Mouse (Mus musculus) CH12.LX (cell line): Measurements from ENCODE around the gene Gprasp1.
"Not testable (repeated sequence)": the region's sequence is repeated elsewhere in the genome, so short reads cannot be mapped to it uniquely, and the experiment has no call there.

Experiments used
- CTCF ChIP-seq, 2 experiments: IDR thresholded peaks in 1 of 2; conservative IDR thresholded peaks in 1 of 2; 2 replicates each; pipeline ENCODE4 v1.5.1; 2011 to 2012; ENCODE audit warnings: low read depth in 2 of 2, low read length in 2 of 2, improper control_type of control experiment in 1 of 2, inconsistent platforms in 1 of 2, mild to moderate bottlenecking in 1 of 2, moderate library complexity in 1 of 2
- MAZ ChIP-seq: IDR thresholded peaks from 2 replicates; pipeline ENCODE4 v1.6.1; 2012; ENCODE audit warnings: low read depth, mild to moderate bottlenecking, inconsistent platforms, low read length, improper control_type of control experiment, moderate library complexity
- MXI1 ChIP-seq: IDR thresholded peaks from 2 replicates; pipeline ENCODE4 v1.6.1; 2011; ENCODE audit warnings: mild to moderate bottlenecking, low read depth, low read length, improper control_type of control experiment
- UBTF ChIP-seq: IDR thresholded peaks from 2 replicates; pipeline ENCODE4 v1.6.1; 2012; ENCODE audit warnings: low read depth, mild to moderate bottlenecking, inconsistent platforms, low read length, improper control_type of control experiment, moderate library complexity

DNA sequence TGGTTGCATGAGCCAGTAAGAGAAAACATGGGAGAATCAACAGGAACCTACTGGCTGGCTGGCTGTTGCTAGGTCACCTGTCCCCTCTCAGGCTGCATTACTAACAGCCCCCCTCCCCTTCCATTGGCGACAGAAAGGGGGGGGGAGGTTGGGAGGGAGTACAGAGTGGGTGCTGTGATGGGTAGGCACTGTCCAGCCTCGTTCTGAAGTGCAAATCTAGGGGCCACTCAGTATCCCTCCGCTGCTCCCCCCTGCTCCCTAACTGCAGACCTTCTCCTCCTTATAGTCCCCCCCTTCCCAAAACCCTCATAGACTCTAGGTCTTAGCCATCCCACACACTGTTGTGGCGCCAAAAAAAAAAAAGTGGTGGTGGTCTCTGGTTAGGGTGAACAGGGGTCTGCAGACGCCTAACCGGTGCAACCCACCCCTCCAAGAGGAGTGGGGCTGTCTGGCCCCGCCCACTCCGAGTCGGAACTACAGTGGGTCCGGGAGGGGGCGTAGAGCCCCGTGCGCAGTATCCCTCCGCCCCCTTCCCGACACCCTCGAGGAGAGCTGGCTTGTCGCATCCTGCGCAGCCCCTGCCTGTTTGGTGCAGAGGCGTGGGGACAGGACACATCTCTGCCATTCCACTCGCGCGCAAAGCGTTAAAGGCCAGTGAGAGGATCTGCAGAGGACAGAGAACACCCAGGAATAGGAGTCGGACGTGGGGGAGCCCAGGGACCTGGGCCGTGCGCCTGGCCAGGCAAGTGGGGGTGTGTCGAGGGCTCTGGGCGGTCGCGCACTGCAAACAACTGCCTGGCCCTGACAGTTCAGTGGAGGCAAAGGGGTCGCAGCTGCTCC is 96.2 kb downstream of the Gprasp1 start, which contains the start of gene Gprasp2:
- TF ChIP-seq CTCF (conservative IDR thresholded peaks at IDR 0.05 in 1 of 2, IDR thresholded peaks at IDR 0.05 in 1 of 2; ENCODE audit: low read depth in 2 of 2, low read length in 2 of 2); UBTF; MXI1; MAZ: not testable (repeated sequence)
